Mouse (Mus musculus) ES-E14 (cell line): ENCODE measurements around the gene Rxfp2.

ENCODE experiments used
- CHD2 ChIP-seq: IDR thresholded peaks from 2 replicates; pipeline ENCODE4 v1.6.1; 2014; ENCODE audit warnings: mild to moderate bottlenecking, low read depth, low read length, inconsistent platforms
- HCFC1 ChIP-seq: IDR thresholded peaks from 2 replicates; pipeline ENCODE4 v1.6.1; 2012; ENCODE audit warnings: low read length, inconsistent platforms, borderline replicate concordance; ENCODE audit not compliant: insufficient read depth
- ZC3H11A ChIP-seq: IDR thresholded peaks from 2 replicates; pipeline ENCODE4 v1.6.1; 2012; ENCODE audit warnings: low read depth, mild to moderate bottlenecking, inconsistent platforms, low read length, borderline replicate concordance
- ZNF384 ChIP-seq: IDR thresholded peaks from 2 replicates; pipeline ENCODE4 v1.6.1; 2012; ENCODE audit warnings: low read depth, low read length, inconsistent platforms

DNA sequence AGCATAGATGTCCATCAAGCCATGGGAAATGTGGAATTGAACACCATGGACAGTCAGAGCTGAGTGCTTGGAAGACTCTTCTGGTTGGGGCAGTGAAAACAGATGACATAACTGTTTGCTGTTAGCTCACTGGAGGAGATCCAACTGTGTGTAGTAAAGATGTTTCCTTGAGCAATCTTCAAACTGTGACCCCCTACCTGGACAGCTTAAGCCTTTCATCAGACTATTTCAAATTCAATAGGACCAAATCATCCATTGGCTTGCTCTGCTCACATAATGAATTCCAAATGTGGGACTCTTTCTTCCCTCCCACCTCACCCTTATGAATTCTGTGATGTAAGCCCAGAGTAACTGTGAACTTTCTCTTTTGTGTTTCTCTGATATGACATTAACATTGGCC, 53.3 kb downstream of the Rxfp2 start:
- TF ChIP-seq CHD2: no peak
- TF ChIP-seq ZC3H11A: no peak
- TF ChIP-seq HCFC1: no peak
- TF ChIP-seq ZNF384: no peak
